Mouse (Mus musculus) heart, adult 2 months (tissue): ENCODE measurements around the gene St6gal1. TPM values are rescaled to one million over a fixed set of nuclear protein-coding genes. Genes with fewer than 3 reads are reported as not detected.

Source experiments
- DNase-seq, 2 experiments: peaks; one replicate each; pipeline ENCODE4 v3.0.0; 2021
- H3K27ac ChIP-seq: fragments of 200-600 bp; 2 replicates; pipeline ENCODE4 v1.8.1; 2022
- H3K27me3 ChIP-seq: fragments of 200-500 bp; 2 replicates; pipeline ENCODE4 v1.6.1; 2012; ENCODE audit warnings: mild to moderate bottlenecking, low read length, inconsistent platforms, mixed read lengths; ENCODE audit not compliant: control insufficient read depth, insufficient read depth
- H3K36me3 ChIP-seq: fragments of 200-500 bp; 2 replicates; pipeline ENCODE4 v1.6.1; 2012; ENCODE audit warnings: low read length, inconsistent platforms; ENCODE audit not compliant: control insufficient read depth, insufficient read depth
- H3K4me1 ChIP-seq: fragments of 200-500 bp; 2 replicates; pipeline ENCODE4 v1.6.1; 2011; ENCODE audit warnings: low read length; ENCODE audit not compliant: control insufficient read depth, insufficient read depth
- H3K4me3 ChIP-seq: fragments of 200-600 bp; 2 replicates; pipeline ENCODE4 v1.8.1; 2022
- H3K79me2 ChIP-seq: fragments of 200-500 bp; replicated peaks from 2 replicates; pipeline ENCODE4 v1.6.1; 2012; ENCODE audit warnings: mild to moderate bottlenecking, inconsistent platforms, low read length, moderate library complexity, mixed read lengths; ENCODE audit not compliant: control insufficient read depth, insufficient read depth
- H3K9ac ChIP-seq: fragments of 200-500 bp; 2 replicates; pipeline ENCODE4 v1.6.1; 2012; ENCODE audit warnings: low read depth, mild to moderate bottlenecking, control low read depth, inconsistent platforms, low read length, mixed read lengths
- CTCF ChIP-seq: fragments of 200-600 bp; IDR thresholded peaks from 2 replicates; pipeline ENCODE4 v1.8.1; 2022; ENCODE audit warnings: antibody characterized with exemption, mild to moderate bottlenecking, moderate library complexity
- EP300 ChIP-seq: fragments of 200-500 bp; IDR thresholded peaks from 2 replicates; pipeline ENCODE4 v1.6.1; 2011; ENCODE audit warnings: low read depth, low read length, control low read depth; ENCODE audit not compliant: insufficient read depth
- POLR2A ChIP-seq: fragments of 200-500 bp; IDR thresholded peaks from 2 replicates; pipeline ENCODE4 v1.6.1; 2011; ENCODE audit warnings: mild to moderate bottlenecking, low read depth, low read length, control low read depth; ENCODE audit not compliant: insufficient read depth
- WGBS: fragments of 180-500 bp; shearing (Covaris S2); methylation state at CpG from one replicate; pipeline ENCODE4 v1.1.7; 2018; 5-methylcytosine and 5-hydroxymethylcytosine counted together
- intact Hi-C: fragments of 180-260 bp; cut with DNase I; formaldehyde crosslinking; loops from one replicate; pipeline ENCODE4 v1.15.1; 2025
- polyA plus RNA-seq: library from polyadenylated mRNA; depleted of rRNA; stranded (reverse); fragments of >200 nt; gene quantifications from 2 replicates; pipeline ENCODE4 v1.2.3, GENCODE M21; 2012
- total RNA-seq, 2 experiments: library from RNA; stranded (reverse); gene quantifications; 2 replicates each; pipeline ENCODE4 v1.2.3; 2021

Gene St6gal1
- total and polyA plus RNA-seq, 3 experiments = 6.0 to 9.9 (median 8.4) TPM

DNA sequence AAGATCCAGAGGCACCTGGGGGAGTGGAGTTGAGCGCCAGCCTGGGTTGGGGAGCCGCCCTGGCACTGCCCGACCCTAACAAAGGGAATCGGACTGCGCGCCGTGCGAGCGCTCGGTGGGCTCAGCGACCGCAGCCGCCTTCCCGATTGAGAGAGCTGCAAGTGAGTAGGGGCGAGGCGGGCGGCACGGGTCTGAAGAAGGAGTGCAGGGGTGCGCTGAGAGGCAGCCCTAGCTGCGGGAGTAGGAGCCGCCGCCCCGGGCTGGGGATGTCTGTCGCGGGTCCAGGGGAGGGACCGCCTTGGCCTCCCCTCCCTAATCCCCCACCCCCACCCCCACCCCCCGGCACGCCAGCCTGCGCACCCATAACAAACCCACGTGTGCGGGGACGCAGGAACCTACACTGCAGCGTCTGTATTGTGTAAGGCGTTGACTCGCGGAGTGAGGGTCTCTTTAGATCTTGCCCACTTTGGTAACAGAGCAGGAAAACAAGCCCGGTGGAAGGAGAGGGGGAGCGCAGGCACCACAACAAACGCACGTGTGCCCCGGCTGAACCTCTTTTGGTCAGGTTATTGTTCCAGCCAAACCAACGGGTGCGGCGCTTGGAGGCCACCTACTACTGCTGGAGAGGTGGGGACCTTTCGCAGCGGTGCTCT is 655 bp downstream of the St6gal1 start:
- H3K79me2 ChIP-seq = no peaks in the 10 kb centered on the region
- H3K4me1 ChIP-seq = peaks cover 1% of the 10 kb centered on the region; the same call in 1 of the 2 replicates
- peak overlapping the region; percentile 78 for H3K4me3 ChIP-seq
- H3K27ac ChIP-seq = peak overlapping the region; percentile 86
- no peaks in the 10 kb centered on the region for H3K27me3 ChIP-seq
- intact Hi-C loops = loop anchor here (1.0 to 5.0 kb wide), 3 partner anchors 47 to 107 kb away; no protein-coding TSS in a partner anchor
- no peaks in the 10 kb centered on the region; the same call in none of the 2 replicates for H3K36me3 ChIP-seq
- WGBS = under 1% methylated on average over 46 of the region's 46 CpGs
- peak overlapping the region; percentile 87 for H3K9ac ChIP-seq
- TF ChIP-seq EP300 = no peak
- TF ChIP-seq POLR2A = no peak
- no peak for TF ChIP-seq CTCF
- peak; percentile 65 to 71 for DNase-seq

DNA sequence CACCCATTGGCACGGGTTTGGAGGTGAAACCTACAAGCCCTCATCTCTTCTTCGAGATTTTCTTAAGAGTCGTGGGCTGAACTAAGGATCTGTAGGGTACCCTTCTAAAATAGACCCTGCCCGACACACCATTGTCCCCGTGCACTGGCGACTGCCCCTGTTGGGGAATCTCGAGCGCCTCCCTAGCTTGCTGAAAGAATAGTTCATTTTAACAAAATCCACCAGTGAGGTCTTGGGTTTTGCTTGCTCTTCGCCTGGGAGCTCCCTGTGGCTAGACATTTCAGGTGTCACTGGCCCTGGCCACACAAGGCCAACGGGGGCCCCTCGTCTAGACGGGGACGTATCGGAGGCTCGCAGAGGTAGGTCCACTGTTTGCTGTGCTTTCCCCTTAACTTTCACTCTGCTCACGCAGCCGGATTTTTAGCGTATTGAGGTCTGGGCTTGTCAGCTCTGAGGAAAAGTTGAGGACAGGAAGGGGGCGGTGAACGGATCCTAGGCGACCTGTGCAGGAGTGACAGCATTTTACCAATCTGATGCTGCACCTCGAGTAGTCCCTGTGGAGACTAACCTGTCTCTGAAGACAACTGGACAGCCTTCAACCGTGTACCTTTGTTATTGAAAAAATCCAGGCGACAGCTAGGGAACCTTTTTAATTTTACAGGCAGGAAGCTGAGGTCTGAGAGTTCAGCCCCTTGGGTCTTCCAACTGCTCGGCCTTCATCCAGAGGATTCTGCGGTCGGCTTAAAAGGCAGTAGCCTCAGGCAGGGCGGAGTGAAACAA is 1.5 kb downstream of the St6gal1 start:
- Histone ChIP-seq H3K4me1 (peaks cover 1% of the 10 kb centered on the region; the same call in 1 of the 2 replicates), H3K27me3 (no peaks in the 10 kb centered on the region), H3K36me3 (no peaks in the 10 kb centered on the region; the same call in none of the 2 replicates), H3K4me3 (peak overlapping the region; percentile 78), H3K27ac (peak overlapping the region; percentile 86), H3K9ac (peak overlapping the region; percentile 87), H3K79me2 (no peaks in the 10 kb centered on the region)
- WGBS = under 1% methylated on average over 28 of the region's 28 CpGs
- TF ChIP-seq POLR2A (0 out of 2 replicates have a peak, but pooled peaks have one; percentile 14), CTCF (peak; percentile 52), EP300 (no peak)
- intact Hi-C loops = loop anchor here (1.0 to 5.0 kb wide), 3 partner anchors 46 to 106 kb away; no protein-coding TSS in a partner anchor
- DNase-seq = peak; percentile 71 to 76

DNA sequence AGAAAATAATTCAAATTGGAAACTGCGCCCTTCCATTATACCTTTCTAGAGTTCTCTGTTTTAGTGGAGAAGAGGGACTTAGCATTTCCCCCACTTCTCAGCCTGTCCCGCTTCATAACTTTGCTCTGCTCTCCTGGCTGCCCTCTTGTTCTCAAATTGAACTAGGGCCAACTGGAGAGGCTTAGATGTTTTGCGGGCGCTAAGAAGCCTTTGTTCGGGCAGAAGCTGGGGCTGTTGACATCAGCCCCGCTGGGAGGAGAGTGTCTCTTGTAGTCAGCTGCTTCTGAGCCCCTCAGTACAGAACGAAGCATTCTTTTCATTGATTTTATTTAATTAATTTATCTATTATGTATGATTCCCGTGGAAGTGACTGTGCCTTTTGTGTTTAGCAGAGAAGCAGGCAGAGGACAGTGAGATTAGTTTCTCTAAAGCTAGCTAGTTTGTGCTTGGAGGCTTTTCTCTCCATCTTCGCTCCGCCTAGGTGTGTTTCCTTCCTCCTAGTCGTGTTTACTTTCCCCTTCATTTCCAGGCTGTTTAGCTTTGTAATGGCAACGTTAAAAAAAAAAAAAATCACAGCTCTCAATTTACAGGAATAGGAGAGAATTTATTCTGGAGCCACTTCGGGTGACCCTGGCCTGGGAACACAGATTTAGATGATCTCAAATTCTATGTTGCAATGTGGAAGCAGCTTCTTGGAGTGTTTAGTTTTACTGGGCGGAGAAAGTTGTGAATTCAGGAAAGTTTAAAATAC is 2.2 kb downstream of the St6gal1 start:
- WGBS = 12% methylated on average over 14 of the region's 14 CpGs
- H3K27me3 ChIP-seq = no peaks in the 10 kb centered on the region
- TF ChIP-seq CTCF (no peak), EP300 (no peak), POLR2A (no peak)
- H3K4me3 ChIP-seq = peak overlapping the region; percentile 78
- intact Hi-C loops = loop anchor here (5.0 kb wide), 2 partner anchors 46 to 106 kb away; no protein-coding TSS in a partner anchor
- H3K27ac ChIP-seq = peak overlapping the region; percentile 86
- H3K79me2 ChIP-seq = no peaks in the 10 kb centered on the region
- DNase-seq = peak; percentile 51 to 61
- peaks cover 4% of the 10 kb centered on the region for H3K4me1 ChIP-seq
- peak overlapping the region; percentile 87 for H3K9ac ChIP-seq
- H3K36me3 ChIP-seq = peaks cover 2% of the 10 kb centered on the region

DNA sequence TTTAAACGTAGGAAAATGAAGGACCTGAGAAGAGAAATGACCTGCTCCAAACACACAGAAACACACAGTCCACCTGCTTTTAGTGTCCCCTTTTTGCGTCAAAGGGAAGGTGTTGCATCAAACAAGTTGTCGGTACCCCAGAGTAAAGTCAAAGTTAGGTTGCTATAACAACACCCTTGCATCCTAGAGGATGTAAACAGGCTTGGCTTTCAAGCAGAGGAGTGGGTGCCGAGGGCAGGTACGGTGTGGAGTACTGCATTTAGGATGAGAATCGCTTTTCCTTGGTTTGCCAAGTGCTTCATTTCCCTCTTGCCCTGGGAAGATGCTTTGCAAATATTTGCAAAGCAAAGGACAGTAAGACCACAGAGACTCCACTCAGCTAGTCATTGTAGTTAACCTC is 3.3 kb downstream of the St6gal1 start:
- H3K4me1 ChIP-seq = peaks cover 7% of the 10 kb centered on the region
- peaks cover 2% of the 10 kb centered on the region for H3K36me3 ChIP-seq
- 87% methylated on average over 6 of the region's 6 CpGs for WGBS
- intact Hi-C loops = loop anchor here (5.0 kb wide), 2 partner anchors 44 to 104 kb away; no protein-coding TSS in a partner anchor
- TF ChIP-seq POLR2A (no peak), CTCF (no peak), EP300 (no peak)
- no peaks in the 10 kb centered on the region for H3K27me3 ChIP-seq
- H3K79me2 ChIP-seq = no peaks in the 10 kb centered on the region
- no peak for DNase-seq
- no peak overlapping the region for H3K27ac ChIP-seq
- H3K4me3 ChIP-seq = no peak overlapping the region
- H3K9ac ChIP-seq = peak overlapping the region; percentile 29; the same call in 1 of the 2 replicates

DNA sequence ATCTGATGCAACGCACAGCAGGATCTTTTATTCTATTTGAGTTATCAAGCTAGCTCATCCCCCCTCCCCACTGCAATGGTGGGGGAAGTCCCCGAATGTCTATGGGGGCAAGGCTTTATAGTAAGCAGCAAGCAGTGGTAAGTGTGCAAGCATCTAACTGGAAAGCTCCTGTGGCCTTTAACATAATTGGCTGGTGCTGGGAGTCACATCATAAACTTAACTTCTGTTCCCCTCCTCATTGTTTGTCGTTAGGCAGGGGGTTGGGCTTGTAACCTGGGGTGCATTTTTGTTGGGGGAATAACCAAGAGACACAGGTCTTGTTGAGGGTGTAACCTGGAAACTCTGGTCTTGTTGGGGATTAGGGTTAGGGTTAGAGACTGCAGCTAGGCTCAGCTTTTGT is 3.9 kb downstream of the St6gal1 start:
- intact Hi-C loops = loop anchor here (5.0 kb wide), 2 partner anchors 44 to 104 kb away; no protein-coding TSS in a partner anchor
- H3K27ac ChIP-seq = no peak overlapping the region
- H3K27me3 ChIP-seq = no peaks in the 10 kb centered on the region
- WGBS = 75% methylated on average over 3 of the region's 3 CpGs
- no peak overlapping the region for H3K4me3 ChIP-seq
- peaks cover 2% of the 10 kb centered on the region for H3K36me3 ChIP-seq
- TF ChIP-seq EP300 (no peak), CTCF (no peak), POLR2A (no peak)
- H3K4me1 ChIP-seq = peaks cover 9% of the 10 kb centered on the region
- H3K79me2 ChIP-seq = no peaks in the 10 kb centered on the region
- DNase-seq = no peak
- no peak overlapping the region for H3K9ac ChIP-seq
